Mouse (Mus musculus): Measurements from ENCODE around the gene Ezh2.

Ezh2 gene

GRCm38 (mm10) chr6:47559287-47559686, 35.9 kb downstream of the Ezh2 start:
- in situ Hi-C loops (cut with MboI; ENCODE audit: low sequenced_read_pairs) = no loop called here

GRCm38 (mm10) chr6:47552280-47552679, 42.9 kb downstream of the Ezh2 start:
- in situ Hi-C loops (cut with MboI; ENCODE audit: low sequenced_read_pairs) = no loop called here

GRCm38 (mm10) chr6:47535333-47535732, 59.8 kb downstream of the Ezh2 start:
- in situ Hi-C loops (cut with MboI; ENCODE audit: low sequenced_read_pairs) = no loop called here

DNA sequence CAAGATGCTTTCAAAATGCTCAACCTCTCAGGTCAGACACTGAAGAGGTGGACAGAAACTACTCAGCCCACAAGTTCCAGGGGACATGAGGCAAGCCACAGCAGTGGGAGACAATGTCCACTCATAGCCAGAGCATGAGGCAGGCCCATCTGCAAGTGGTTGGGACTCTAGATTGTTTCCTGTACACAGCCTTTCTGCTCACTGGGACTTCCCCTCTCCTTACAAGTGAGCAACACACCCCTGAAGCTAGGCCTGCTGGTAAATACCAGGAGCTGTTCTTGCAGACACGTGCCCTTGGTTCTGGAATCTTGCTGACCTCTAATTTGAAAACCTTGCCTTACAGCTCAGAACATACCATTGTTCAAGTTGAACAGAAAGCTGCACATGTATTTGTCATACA, 62.6 kb downstream of the Ezh2 start:
- in situ Hi-C loops (cut with MboI; ENCODE audit: low sequenced_read_pairs) = no loop called here

GRCm38 (mm10) chr6:47527655-47528054, 67.5 kb downstream of the Ezh2 start:
- in situ Hi-C loops (cut with MboI; ENCODE audit: low sequenced_read_pairs) = no loop called here

DNA sequence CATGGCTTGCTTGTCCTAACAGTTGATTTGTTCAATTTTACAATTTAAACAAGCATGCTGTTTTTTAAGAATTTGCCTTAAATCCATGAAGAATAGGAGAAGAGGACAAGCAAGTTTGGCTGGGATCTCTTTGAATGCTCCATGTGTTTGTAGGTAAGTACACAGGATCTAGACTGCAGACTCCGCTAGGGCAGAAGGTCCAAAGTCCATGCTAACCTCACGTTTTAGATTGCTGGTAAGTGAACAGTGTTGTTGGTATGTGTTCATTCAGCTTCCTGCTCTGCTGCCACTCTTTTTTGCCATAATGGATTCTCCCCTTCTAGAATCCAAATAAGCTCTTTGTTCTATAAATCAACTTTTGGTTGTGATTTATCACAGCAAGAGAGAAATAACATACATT, 68.0 kb downstream of the Ezh2 start:
- in situ Hi-C loops (cut with MboI; ENCODE audit: low sequenced_read_pairs) = no loop called here

DNA sequence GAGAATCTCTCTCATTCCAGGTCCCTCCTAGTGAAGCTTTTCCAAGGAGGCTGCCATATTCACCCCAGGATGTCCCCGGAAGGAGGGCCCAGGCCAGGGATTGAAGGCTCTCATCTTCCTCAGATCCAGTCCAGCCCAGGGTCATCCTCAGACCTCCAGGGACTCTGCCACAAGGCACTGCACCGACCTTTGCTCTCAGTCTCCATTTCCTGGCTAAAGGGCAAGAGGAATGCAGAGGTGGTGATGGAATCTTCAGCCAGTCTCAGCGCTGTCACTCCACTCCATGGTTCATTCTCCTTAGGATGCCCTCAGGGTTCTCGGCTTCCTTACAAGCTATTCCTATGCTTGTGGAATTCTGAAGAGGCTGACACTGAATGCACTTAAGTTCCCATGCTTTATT, 68.7 kb downstream of the Ezh2 start:
- in situ Hi-C loops (cut with MboI; ENCODE audit: low sequenced_read_pairs) = no loop called here

GRCm38 (mm10) chr6:47525041-47525440, 70.1 kb downstream of the Ezh2 start:
- in situ Hi-C loops (cut with MboI; ENCODE audit: low sequenced_read_pairs) = no loop called here

- in situ Hi-C loops (cut with MboI; ENCODE audit: low sequenced_read_pairs) = no loop called here
These were observed 72.7 kb downstream of the Ezh2 start for GRCm38 (mm10) chr6:47522431-47522830.

DNA sequence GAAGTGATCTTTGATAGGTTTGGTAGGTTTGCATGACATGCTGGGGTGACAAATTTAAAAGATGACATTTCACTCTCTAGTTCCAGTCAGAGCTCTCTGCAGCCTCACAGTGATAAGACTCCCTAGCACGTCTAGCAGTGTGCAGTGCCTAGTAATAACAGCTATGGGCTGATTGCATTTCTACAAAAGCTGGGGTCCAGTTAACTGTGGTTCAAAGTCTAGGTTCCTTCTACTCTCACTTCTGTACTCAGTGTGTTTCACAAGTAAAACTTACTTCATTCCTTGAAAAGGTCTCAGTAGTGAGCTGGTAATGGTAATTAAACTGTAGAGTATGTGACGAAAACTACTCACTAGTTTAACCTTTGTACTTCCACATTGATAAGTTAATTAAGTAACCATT, 75.1 kb downstream of the Ezh2 start:
- in situ Hi-C loops (cut with MboI; ENCODE audit: low sequenced_read_pairs) = no loop called here

- in situ Hi-C loops (cut with MboI; ENCODE audit: low sequenced_read_pairs) = no loop called here
These were observed 100.6 kb downstream of the Ezh2 start for GRCm38 (mm10) chr6:47494562-47494961.

DNA sequence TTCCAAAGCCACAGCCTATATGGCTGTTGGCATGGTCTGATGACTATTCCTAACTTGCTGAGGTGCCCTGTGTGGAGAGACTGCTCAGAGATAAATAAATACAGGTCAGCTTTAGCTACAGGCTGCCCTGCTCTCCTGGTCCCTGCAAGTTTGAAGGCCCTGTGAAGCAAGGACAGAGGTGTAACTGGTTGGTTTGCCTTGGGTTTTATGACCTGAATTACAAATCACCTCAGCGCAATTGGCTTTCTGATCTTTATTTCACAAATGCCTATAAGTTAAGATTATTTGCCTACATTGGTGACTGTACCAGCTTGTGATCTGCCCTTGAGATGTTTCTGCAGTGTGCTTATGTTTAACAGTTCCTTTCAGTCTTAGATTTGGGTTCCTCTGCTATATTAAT, 113.1 kb downstream of the Ezh2 start:
- in situ Hi-C loops (cut with MboI; ENCODE audit: low sequenced_read_pairs) = no loop called here
